Comparison of ENCODE assay signal across 24 mouse cellular contexts in genomic region chr10:30752485-30752884, GRCm38 (mm10). TPM values are rescaled to one million over a fixed set of nuclear protein-coding genes. Genes with fewer than 3 reads are reported as not detected.
DNase-seq lines count a peak whose midpoint lies in the region; ATAC-seq and TF ChIP-seq lines count a peak whose summit lies in the region.
"Had no signal": no experiment of that assay in that cellular context is flagged by ENCODE, and none has a peak within 500 bp of the region (broad histone marks: within the 10 kb centered on the region; RNA-seq: fewer than 3 reads in every experiment).

No protein-coding gene starts in this region.

- peaks cover 9% of the 10 kb centered on the region; the same call in 1 of the 2 replicates for H3K4me1 ChIP-seq in kidney, adult 2 months (ENCODE audit: control insufficient read depth, insufficient read depth, low read length)
- H3K4me1 ChIP-seq in lung, postnatal 0 days (ENCODE audit: insufficient read depth, low read depth, low read length): no peaks in the 10 kb centered on the region; the same call in 1 of the 2 replicates
- peaks cover 69 to 75% of the 10 kb centered on the region in 2 experiments for H3K4me1 ChIP-seq in liver, embryonic 14.5 days (replicated peaks; ENCODE audit: control insufficient read depth in 2 of 2, insufficient read depth in 2 of 2, low read length in 1 of 2)
- no peaks in the 10 kb centered on the region for H3K4me1 ChIP-seq in stomach, postnatal 0 days (replicated peaks; ENCODE audit: control insufficient read depth, insufficient read depth)
- no peaks in the 10 kb centered on the region for H3K4me1 ChIP-seq in midbrain, embryonic 13.5 days (replicated peaks)
- H3K4me1 ChIP-seq: embryonic facial prominence, embryonic 15.5 days had no signal

- H3K9me3 ChIP-seq in lung, postnatal 0 days (ENCODE audit: low read length): no peaks in the 10 kb centered on the region
- H3K9me3 ChIP-seq in liver, embryonic 14.5 days (ENCODE audit: control insufficient read depth, low read length): no peaks in the 10 kb centered on the region
- H3K9me3 ChIP-seq in stomach, postnatal 0 days (ENCODE audit: control insufficient read depth, low read length): no peaks in the 10 kb centered on the region
- H3K9me3 ChIP-seq in midbrain, embryonic 13.5 days: no peaks in the 10 kb centered on the region
- H3K9me3 ChIP-seq: embryonic facial prominence, embryonic 15.5 days; G1E; heart, embryonic 15.5 days had no signal

- H3K4me2 ChIP-seq in lung, postnatal 0 days (replicated peaks; ENCODE audit: low read depth, low read length): no peak overlapping the region
- H3K4me2 ChIP-seq in liver, embryonic 14.5 days (ENCODE audit: low read depth): no peak overlapping the region
- H3K4me2 ChIP-seq in stomach, postnatal 0 days (replicated peaks; ENCODE audit: low read depth): no peak overlapping the region
- no peak overlapping the region for H3K4me2 ChIP-seq in midbrain, embryonic 13.5 days (replicated peaks)
- H3K4me2 ChIP-seq: embryonic facial prominence, embryonic 15.5 days; heart, embryonic 11.5 days; heart, embryonic 15.5 days had no signal

- peak; percentile 85 for ATAC-seq in lung, postnatal 0 days
- ATAC-seq in liver, embryonic 14.5 days (ENCODE audit: insufficient read depth): no peak
- ATAC-seq in stomach, postnatal 0 days (ENCODE audit: low FRiP score, low TSS enrichment): 0 out of 2 replicates have a peak, but pooled peaks have one; percentile 42
- ATAC-seq in midbrain, embryonic 13.5 days: no peak
- ATAC-seq: CD4-positive, CD25-positive, alpha-beta regulatory T cell, adult 4 months; forebrain, embryonic 16.5 days had no signal

- H3K4me3 ChIP-seq in kidney, adult 2 months (ENCODE audit: insufficient read depth, low read depth, low read length): no peak overlapping the region
- H3K4me3 ChIP-seq in lung, postnatal 0 days (ENCODE audit: low read depth, low read length): no peak overlapping the region
- H3K4me3 ChIP-seq in liver, embryonic 14.5 days (ENCODE audit: insufficient read depth in 1 of 2, low read depth in 2 of 2, low read length in 2 of 2): no peak overlapping the region
- H3K4me3 ChIP-seq in stomach, postnatal 0 days (ENCODE audit: low read depth, low read length): no peak overlapping the region
- no peak overlapping the region for H3K4me3 ChIP-seq in midbrain, embryonic 13.5 days (replicated peaks)
- H3K4me3 ChIP-seq: embryonic facial prominence, embryonic 15.5 days; erythroblast, embryonic 14.5 days; heart, adult 2 months; heart, embryonic 15.5 days had no signal

- H3K27me3 ChIP-seq in kidney, adult 2 months (replicated peaks; ENCODE audit: control insufficient read depth, insufficient read depth, low read length): no peaks in the 10 kb centered on the region
- H3K27me3 ChIP-seq in lung, postnatal 0 days (replicated peaks; ENCODE audit: insufficient read depth, low read length): no peaks in the 10 kb centered on the region
- H3K27me3 ChIP-seq in liver, embryonic 14.5 days (ENCODE audit: control insufficient read depth, insufficient read depth, low read length): no peaks in the 10 kb centered on the region
- H3K27me3 ChIP-seq in stomach, postnatal 0 days (ENCODE audit: control insufficient read depth, insufficient read depth, low read length): no peaks in the 10 kb centered on the region
- no peaks in the 10 kb centered on the region for H3K27me3 ChIP-seq in midbrain, embryonic 13.5 days
- H3K27me3 ChIP-seq: embryonic facial prominence, embryonic 15.5 days; heart, embryonic 15.5 days had no signal

- no peaks in the 10 kb centered on the region; the same call in 1 of the 2 replicates for H3K36me3 ChIP-seq in kidney, adult 2 months (ENCODE audit: control insufficient read depth, insufficient read depth, low read length)
- no peaks in the 10 kb centered on the region for H3K36me3 ChIP-seq in lung, postnatal 0 days (ENCODE audit: insufficient read depth, low read length)
- no peaks in the 10 kb centered on the region; the same call in 1 of the 2 replicates for H3K36me3 ChIP-seq in liver, embryonic 14.5 days (replicated peaks; ENCODE audit: control insufficient read depth, insufficient read depth, low read depth)
- H3K36me3 ChIP-seq in stomach, postnatal 0 days (ENCODE audit: control insufficient read depth, insufficient read depth, low read length): no peaks in the 10 kb centered on the region
- H3K36me3 ChIP-seq in midbrain, embryonic 13.5 days: no peaks in the 10 kb centered on the region
- H3K36me3 ChIP-seq: embryonic facial prominence, embryonic 15.5 days; heart, embryonic 15.5 days had no signal

- no peak for DNase-seq in kidney, adult 2 months
- DNase-seq in kidney, postnatal 14 days: no peak
- peak; percentile 73 for DNase-seq in lung, postnatal 0 days (ENCODE audit: low spot score)
- DNase-seq in lung, postnatal 10 days: no peak
- DNase-seq in liver, embryonic 14.5 days (ENCODE audit: low read depth in 3 of 3, low spot score in 3 of 3): no peak
- DNase-seq in stomach, postnatal 0 days (ENCODE audit: low spot score): no peak
- DNase-seq in right cerebral cortex, postnatal 14 days: no peak
- DNase-seq: adrenal gland, postnatal 10 days; B cell, adult 2 months; cerebellum, adult 11 months; cerebellum, adult 8-10 months; cerebellum, postnatal 14 days; embryo, embryonic 11 days; gastrocnemius, postnatal 10 days; heart, adult 2 months; heart, postnatal 14 days had no signal

- peak; percentile 75 for TF ChIP-seq EP300 in lung, postnatal 0 days (IDR thresholded peaks at IDR 0.05)
- no peak for TF ChIP-seq EP300 in liver, embryonic 14.5 days (IDR thresholded peaks at IDR 0.05; ENCODE audit: low read depth)
- no peak for TF ChIP-seq EP300 in stomach, postnatal 0 days (optimal IDR thresholded peaks at IDR 0.05)

- H3K9ac ChIP-seq in lung, postnatal 0 days (replicated peaks; ENCODE audit: low read depth): no peak overlapping the region
- H3K9ac ChIP-seq in liver, embryonic 14.5 days (replicated peaks): no peak overlapping the region
- H3K9ac ChIP-seq in stomach, postnatal 0 days (ENCODE audit: low read length): no peak overlapping the region
- no peak overlapping the region for H3K9ac ChIP-seq in midbrain, embryonic 13.5 days (replicated peaks)
- H3K9ac ChIP-seq: embryonic facial prominence, embryonic 15.5 days; heart, embryonic 15.5 days had no signal

- no peak for TF ChIP-seq POLR2A in kidney, adult 2 months (IDR thresholded peaks at IDR 0.05; ENCODE audit: low read depth, low read length)

- WGBS in kidney, adult 2 months: 63% methylated on average over 3 of the region's 3 CpGs
- 50% methylated on average over 3 of the region's 3 CpGs for WGBS in lung, postnatal 0 days
- 68% methylated on average over 3 of the region's 3 CpGs for WGBS in liver, embryonic 14.5 days (ENCODE audit: insufficient replicate concordance)
- 50% methylated on average over 3 of the region's 3 CpGs for WGBS in stomach, postnatal 0 days
- WGBS in midbrain, embryonic 13.5 days: 83% methylated on average over 3 of the region's 3 CpGs

- H3K27ac ChIP-seq in kidney, adult 2 months (ENCODE audit: insufficient read depth, low read depth, low read length): 0 out of 2 replicates have a peak overlapping the region, but pooled peaks have one; percentile 17
- H3K27ac ChIP-seq in lung, postnatal 0 days (ENCODE audit: low read length): no peak overlapping the region
- H3K27ac ChIP-seq in liver, embryonic 14.5 days: peak overlapping the region; percentile 43; the same call in 1 of the 2 replicates
- no peak overlapping the region for H3K27ac ChIP-seq in stomach, postnatal 0 days (replicated peaks)
- H3K27ac ChIP-seq in midbrain, embryonic 13.5 days: no peak overlapping the region
- H3K27ac ChIP-seq: embryonic facial prominence, embryonic 15.5 days; heart, adult 2 months; heart, embryonic 15.5 days had no signal

- no peak for TF ChIP-seq CTCF in kidney, adult 2 months (conservative IDR thresholded peaks at IDR 0.05; ENCODE audit: insufficient read depth, insufficient read length, low read depth, low read length)
- no peak for TF ChIP-seq CTCF in lung, postnatal 0 days (IDR thresholded peaks at IDR 0.05)
- TF ChIP-seq CTCF in liver, embryonic 14.5 days (IDR thresholded peaks at IDR 0.05; ENCODE audit: low read depth): no peak
- TF ChIP-seq CTCF in stomach, postnatal 0 days (IDR thresholded peaks at IDR 0.05; ENCODE audit: low read depth): no peak

RNA-seq across cellular contexts. Expression of gene Ncoa7, which starts 50.6 kb away (rescaled TPM):
- 14.4 and 18.6 TPM in 2 replicates for polyA plus RNA-seq in kidney, adult 2 months (2012; rRNA removed)
- 8.8 and 12.4 TPM in 2 replicates for polyA plus RNA-seq in lung, postnatal 0 days (2015; fragmentation: Nextera tagmentation; extraction: Ambion mirVana)
- polyA plus RNA-seq in liver, embryonic 14.5 days (2012; rRNA removed): 4.9 and 7.7 TPM in 2 replicates
- polyA plus RNA-seq in liver, embryonic 14.5 days (2014; fragmentation: Nextera tagmentation; extraction: Ambion mirVana): 9.0 and 10.6 TPM in 2 replicates
- 11.4 and 12.2 TPM in 2 replicates for polyA plus RNA-seq in stomach, postnatal 0 days (2015; fragmentation: Nextera tagmentation; extraction: Ambion mirVana)
- 11.3 and 11.9 TPM in 2 replicates for polyA plus RNA-seq in midbrain, embryonic 13.5 days (2015; fragmentation: Nextera tagmentation; extraction: Ambion mirVana)

Comparison
In these comparisons a context has a peak if more than half of its experiments do, and no peak if none do; other contexts are left out.
1. H3K27ac ChIP-seq: peak in kidney, adult 2 months (single experiment) and liver, embryonic 14.5 days (single experiment); none in lung, postnatal 0 days (single experiment), stomach, postnatal 0 days (single experiment) and midbrain, embryonic 13.5 days (single experiment).
2. ATAC-seq: peak in lung, postnatal 0 days (single experiment) and stomach, postnatal 0 days (single experiment); none in liver, embryonic 14.5 days (single experiment) and midbrain, embryonic 13.5 days (single experiment).